Mouse (Mus musculus) liver, postnatal 0 days (tissue): ENCODE measurements at regions not wholly inside any gene's neighbourhood (a gene's known extent, or its start where the extent isn't known, plus 50 kb on each side); places are given as distances from the start of the nearest gene placed in this dataset.

Experiments
- CTCF ChIP-seq: sonication (generic); IDR thresholded peaks from 2 replicates; pipeline ENCODE4 v1.5.1; 2016; ENCODE audit warnings: antibody characterized with exemption, low read depth
- EP300 ChIP-seq: IDR thresholded peaks from 2 replicates; pipeline ENCODE4 v1.6.1; 2016; ENCODE audit warnings: antibody characterized with exemption, low read depth, mild to moderate bottlenecking

DNA sequence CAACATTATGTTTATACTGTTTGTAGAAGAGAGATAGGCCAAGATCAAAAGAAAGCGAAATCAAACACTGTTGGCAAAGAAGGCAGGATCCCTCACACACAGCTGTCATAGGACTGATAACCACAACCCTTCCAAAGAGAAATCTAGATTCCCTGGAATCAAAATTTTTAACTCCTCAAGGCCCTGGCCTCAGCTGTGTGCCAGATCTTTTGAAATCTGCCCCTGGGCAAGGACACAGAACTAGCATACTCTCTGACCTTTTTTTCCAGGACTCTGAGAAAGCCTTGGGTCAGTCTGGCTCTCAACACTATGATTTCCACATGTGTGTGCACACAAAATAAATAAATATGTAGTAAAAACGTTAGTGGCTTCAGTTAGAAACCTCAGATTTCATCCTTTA is 271.6 kb upstream of the Gcfc2 start:
- TF ChIP-seq CTCF, result no peak
- TF ChIP-seq EP300, result no peak
